Mouse (Mus musculus) intestine, embryonic 16.5 days (tissue): ENCODE data around the gene Golgb1. TPM values are rescaled to one million over a fixed set of nuclear protein-coding genes. Genes with fewer than 3 reads are reported as not detected.
"Not testable (repeated sequence)": the region's sequence is repeated elsewhere in the genome, so short reads cannot be mapped to it uniquely, and the experiment has no call there.

Source experiments
- ATAC-seq: fragments of 200-750 bp; cut with Nextera tagmentation; 2 replicates; pipeline ENCODE4 v1.8.0; 2017; ENCODE audit warnings: moderate TSS enrichment, moderate library complexity
- H3K27ac ChIP-seq: fragments of 300-500 bp; sonication (generic); 2 replicates; pipeline ENCODE4 v1.5.1; 2014; ENCODE audit warnings: mild to moderate bottlenecking, low read length
- H3K27me3 ChIP-seq: fragments of 300-500 bp; sonication (generic); replicated peaks from 2 replicates; pipeline ENCODE4 v1.6.1; 2014; ENCODE audit warnings: low read length, control low read depth, mixed read lengths; ENCODE audit not compliant: control insufficient read depth, insufficient read depth
- H3K36me3 ChIP-seq: fragments of 300-500 bp; sonication (generic); 2 replicates; pipeline ENCODE4 v1.6.1; 2014; ENCODE audit warnings: low read length, control low read depth; ENCODE audit not compliant: control insufficient read depth, insufficient read depth
- H3K4me1 ChIP-seq: fragments of 300-500 bp; sonication (generic); 2 replicates; pipeline ENCODE4 v1.6.1; 2014; ENCODE audit warnings: low read length, control low read depth, mixed read lengths; ENCODE audit not compliant: control insufficient read depth, insufficient read depth
- H3K4me2 ChIP-seq: fragments of 300-500 bp; sonication (generic); 2 replicates; pipeline ENCODE4 v1.6.1; 2014; ENCODE audit warnings: low read depth, low read length, control low read depth
- H3K4me3 ChIP-seq: fragments of 300-500 bp; sonication (generic); 2 replicates; pipeline ENCODE4 v1.5.1; 2014; ENCODE audit warnings: mild to moderate bottlenecking, low read length
- H3K9ac ChIP-seq: fragments of 300-500 bp; sonication (generic); 2 replicates; pipeline ENCODE4 v1.6.1; 2014; ENCODE audit warnings: low read depth, low read length
- H3K9me3 ChIP-seq: fragments of 300-500 bp; sonication (generic); 2 replicates; pipeline ENCODE4 v1.6.1; 2016; ENCODE audit warnings: low read length, control low read depth; ENCODE audit not compliant: control insufficient read depth
- WGBS: fragments of 180-500 bp; shearing (Covaris S2); extraction: QIAGEN DNeasy Blood & Tissue Kit; methylation state at CpG from one replicate; pipeline ENCODE4 v1.1.7; 2014; 5-methylcytosine and 5-hydroxymethylcytosine counted together
- polyA plus RNA-seq: library from polyadenylated mRNA; unstranded; fragments of >200 nt; fragmentation: Nextera tagmentation; extraction: Ambion mirVana; gene quantifications from 2 replicates; pipeline ENCODE4 v1.2.1, GENCODE M21; 2015

The Golgb1 gene
- polyA plus RNA-seq: 76.8 and 91.0 TPM in 2 replicates

GRCm38 (mm10) chr16:36874583-36875275, at the start of gene Golgb1, which contains the start of gene Eaf2:
Golgb1 (plus strand) TSS chr16:36875140.
Eaf2 (minus strand) TSS chr16:36875003.
- peak; percentile 100 for ATAC-seq
- H3K4me3 ChIP-seq: peak within 1 kb of the TSS; percentile 89
- under 1% methylated on average over 43 of the region's 43 CpGs for WGBS

GRCm38 (mm10) chr16:36827611-36828053, 47.3 kb upstream of the Golgb1 start:
- no peaks in the 10 kb centered on the region for H3K9me3 ChIP-seq
- no peak overlapping the region for H3K27ac ChIP-seq
- no peaks in the 10 kb centered on the region for H3K27me3 ChIP-seq
- 9% methylated on average over 11 of the region's 11 CpGs for WGBS
- peak overlapping the region; percentile 77 for H3K4me3 ChIP-seq
- peak; percentile 37; the same call in 1 of the 2 replicates for ATAC-seq
- no peaks in the 10 kb centered on the region for H3K36me3 ChIP-seq
- H3K9ac ChIP-seq: peak overlapping the region; percentile 87
- H3K4me2 ChIP-seq: peak overlapping the region; percentile 82
- H3K4me1 ChIP-seq: peaks cover 7% of the 10 kb centered on the region

More at GRCm38 (mm10) chr16:36874583-36875275, at the start of gene Golgb1, which contains the start of gene Eaf2:
- Histone ChIP-seq H3K27me3 (no peaks in the 10 kb centered on the region), H3K36me3 (0 out of 2 replicates have a peak, but pooled peaks cover 2% of the 10 kb centered on the region), H3K9ac (peak within 1 kb of the TSS; percentile 88), H3K4me1 (peaks cover 15% of the 10 kb centered on the region), H3K9me3 (no peaks in the 10 kb centered on the region), H3K4me2 (peak within 1 kb of the TSS; percentile 53), H3K27ac (peak within 1 kb of the TSS; percentile 87)

- H3K9ac ChIP-seq: peak within 1 kb of the TSS; percentile 87
- H3K4me1 ChIP-seq: peaks cover 7% of the 10 kb centered on the region
- H3K27ac ChIP-seq: peak within 1 kb of the TSS; percentile 49; the same call in 1 of the 2 replicates
- no peaks in the 10 kb centered on the region for H3K27me3 ChIP-seq
- WGBS: under 1% methylated on average over 63 of the region's 64 CpGs
- no peaks in the 10 kb centered on the region for H3K9me3 ChIP-seq
- peak within 1 kb of the TSS; percentile 82 for H3K4me2 ChIP-seq
- H3K36me3 ChIP-seq: no peaks in the 10 kb centered on the region
- peak; percentile 100 for ATAC-seq
- peak within 1 kb of the TSS; percentile 77 for H3K4me3 ChIP-seq
Observed at GRCm38 (mm10) chr16:36828054-36828786, 46.7 kb upstream of the Golgb1 start, which contains the start of gene Iqcb1. Iqcb1 (plus strand) TSS chr16:36828385.

GRCm38 (mm10) chr16:36828820-36829219, 46.1 kb upstream of the Golgb1 start:
- peak overlapping the region; percentile 77 for H3K4me3 ChIP-seq
- H3K9me3 ChIP-seq: no peaks in the 10 kb centered on the region
- no peaks in the 10 kb centered on the region for H3K27me3 ChIP-seq
- peaks cover 7% of the 10 kb centered on the region for H3K4me1 ChIP-seq
- H3K36me3 ChIP-seq: no peaks in the 10 kb centered on the region
- ATAC-seq: peak; percentile 19
- peak overlapping the region; percentile 87 for H3K9ac ChIP-seq
- H3K27ac ChIP-seq: no peak overlapping the region
- peak overlapping the region; percentile 82 for H3K4me2 ChIP-seq
- WGBS: 6% methylated on average over 11 of the region's 11 CpGs

GRCm38 (mm10) chr16:36846894-36847293, 28.0 kb upstream of the Golgb1 start:
- not testable (repeated sequence) for H3K9ac ChIP-seq, H3K27me3 ChIP-seq, H3K9me3 ChIP-seq, H3K36me3 ChIP-seq, ATAC-seq, H3K27ac ChIP-seq, H3K4me1 ChIP-seq, H3K4me2 ChIP-seq, H3K4me3 ChIP-seq
- WGBS: 90% methylated on average over 1 of the region's 1 CpGs

GRCm38 (mm10) chr16:36851202-36851601, 23.7 kb upstream of the Golgb1 start:
- Histone ChIP-seq H3K9ac (no peak overlapping the region), H3K9me3 (no peaks in the 10 kb centered on the region), H3K36me3 (0 out of 2 replicates have a peak, but pooled peaks cover 2% of the 10 kb centered on the region), H3K4me3 (no peak overlapping the region), H3K4me2 (no peak overlapping the region), H3K27me3 (no peaks in the 10 kb centered on the region), H3K27ac (no peak overlapping the region), H3K4me1 (no peaks in the 10 kb centered on the region)
- ATAC-seq: no peak
- WGBS: 92% methylated on average over 3 of the region's 3 CpGs

- Histone ChIP-seq H3K27ac (no peak overlapping the region), H3K27me3 (no peaks in the 10 kb centered on the region), H3K4me1 (no peaks in the 10 kb centered on the region), H3K9ac (no peak overlapping the region), H3K4me3 (no peak overlapping the region), H3K36me3 (no peaks in the 10 kb centered on the region), H3K4me2 (no peak overlapping the region), H3K9me3 (no peaks in the 10 kb centered on the region)
- WGBS: 89% methylated on average over 3 of the region's 3 CpGs
- ATAC-seq: no peak
Observed at GRCm38 (mm10) chr16:36863585-36863984, 11.4 kb upstream of the Golgb1 start.

- no peak overlapping the region for H3K27ac ChIP-seq
- peaks cover 5% of the 10 kb centered on the region; the same call in 1 of the 2 replicates for H3K4me1 ChIP-seq
- ATAC-seq: no peak
- H3K27me3 ChIP-seq: no peaks in the 10 kb centered on the region
- H3K9me3 ChIP-seq: no peaks in the 10 kb centered on the region
- H3K9ac ChIP-seq: no peak overlapping the region
- WGBS: 92% methylated on average over 2 of the region's 2 CpGs
- 0 out of 2 replicates have a peak, but pooled peaks cover 5% of the 10 kb centered on the region for H3K36me3 ChIP-seq
- H3K4me2 ChIP-seq: no peak overlapping the region
- no peak overlapping the region for H3K4me3 ChIP-seq
Observed at GRCm38 (mm10) chr16:36869442-36869841, 5.5 kb upstream of the Golgb1 start.

- peak; percentile 80 for ATAC-seq
- Histone ChIP-seq H3K36me3 (0 out of 2 replicates have a peak, but pooled peaks cover 2% of the 10 kb centered on the region), H3K27me3 (no peaks in the 10 kb centered on the region), H3K4me3 (peak overlapping the region; percentile 89), H3K4me1 (peaks cover 16% of the 10 kb centered on the region), H3K4me2 (peak overlapping the region; percentile 53), H3K9ac (peak overlapping the region; percentile 88), H3K27ac (peak overlapping the region; percentile 70), H3K9me3 (no peaks in the 10 kb centered on the region)
- WGBS: under 1% methylated on average over 48 of the region's 48 CpGs
Observed at GRCm38 (mm10) chr16:36875276-36875851, 424 bp downstream of the Golgb1 start.
